Mouse (Mus musculus): ENCODE measurements around the gene 0610030E20Rik.

0610030E20Rik gene

DNA sequence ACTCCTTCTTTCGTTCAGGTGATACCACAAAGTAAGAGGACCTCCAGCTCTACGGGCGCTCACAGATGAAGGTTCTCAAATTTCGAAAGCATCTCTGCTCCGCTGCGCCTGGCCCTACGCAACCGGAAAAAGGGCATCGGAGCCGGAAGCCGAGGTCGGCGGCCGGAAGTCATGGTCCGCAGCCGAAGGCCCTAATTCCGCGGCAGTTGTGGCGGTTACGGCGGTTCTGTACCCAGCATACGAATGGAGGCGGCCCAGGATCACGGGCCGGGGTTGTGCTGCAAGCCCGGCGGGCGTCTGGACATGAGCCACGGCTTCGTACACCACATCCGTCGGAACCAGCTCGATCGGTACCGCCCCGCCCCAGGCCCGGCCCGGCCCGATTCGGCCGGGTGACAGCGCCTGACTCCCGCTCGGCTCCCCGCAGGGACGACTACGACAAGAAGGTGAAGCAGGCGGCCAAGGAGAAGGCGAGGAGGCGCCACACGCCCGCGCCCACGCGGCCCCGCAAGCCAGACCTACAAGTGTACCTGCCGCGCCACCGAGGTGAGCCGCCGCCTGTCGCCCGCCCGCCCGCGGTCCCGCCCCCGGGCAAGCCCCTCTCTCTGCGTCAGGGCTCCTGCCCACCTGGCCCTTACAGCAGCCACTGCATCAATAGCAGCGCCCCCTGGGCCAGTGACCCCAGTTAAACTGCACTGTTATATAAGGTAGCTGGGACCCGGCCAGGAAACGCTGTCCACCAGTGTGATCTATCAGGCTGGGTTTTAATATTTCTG is at the start of gene 0610030E20Rik:
Gene 0610030E20Rik (plus strand): TSS at position 152 of the 776 bp plus-strand sequence.
- DNase-seq = peak; percentile 81 to 82

DNA sequence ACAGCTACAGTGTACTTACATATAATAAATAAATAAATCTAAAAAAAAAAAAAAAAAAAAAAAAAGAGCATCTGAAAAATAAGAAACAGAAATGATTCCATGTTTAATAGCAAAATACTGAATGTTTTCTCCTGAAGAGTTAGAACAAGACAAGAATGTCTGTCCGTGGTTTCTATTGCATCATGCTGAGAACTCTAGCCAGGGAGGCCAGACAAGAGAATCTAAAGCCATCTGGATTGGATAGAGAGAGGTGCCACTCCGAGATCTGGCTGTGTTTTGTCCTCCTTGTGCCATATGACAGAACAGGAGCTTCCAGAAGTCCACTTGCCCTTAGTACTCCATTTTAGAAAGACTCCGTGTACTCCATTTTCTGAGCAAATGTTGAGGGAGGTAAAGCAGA is 49.3 kb upstream of the 0610030E20Rik start:
- DNase-seq = no peak

DNA sequence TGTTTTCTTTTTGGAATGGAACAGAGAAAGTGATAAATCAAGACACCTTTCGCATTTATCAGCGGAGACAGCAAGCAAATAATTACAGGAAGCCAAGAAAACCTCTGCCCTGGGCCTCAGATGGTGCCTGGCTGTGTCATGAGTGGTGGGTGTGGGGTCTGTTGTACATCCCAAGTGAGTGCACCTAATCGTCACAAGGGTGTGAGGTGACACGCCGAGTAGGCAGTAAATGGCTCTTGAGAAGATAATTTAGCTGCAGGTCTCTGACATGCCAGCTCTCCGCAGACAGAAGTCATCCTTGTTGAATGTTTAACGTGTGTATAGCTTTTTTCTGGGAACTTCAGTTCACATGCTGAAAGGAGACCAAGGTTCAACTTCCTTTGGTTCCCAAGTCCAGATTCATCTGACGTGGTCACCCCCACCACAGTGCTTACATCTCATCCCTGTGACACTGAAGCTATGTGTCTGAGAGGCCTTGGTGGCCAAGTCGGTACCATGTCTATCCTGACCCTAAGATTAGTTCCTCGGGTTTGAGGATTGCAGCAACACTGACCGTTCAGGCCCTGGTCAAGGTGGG is 44.7 kb upstream of the 0610030E20Rik start:
- no peak for DNase-seq

DNA sequence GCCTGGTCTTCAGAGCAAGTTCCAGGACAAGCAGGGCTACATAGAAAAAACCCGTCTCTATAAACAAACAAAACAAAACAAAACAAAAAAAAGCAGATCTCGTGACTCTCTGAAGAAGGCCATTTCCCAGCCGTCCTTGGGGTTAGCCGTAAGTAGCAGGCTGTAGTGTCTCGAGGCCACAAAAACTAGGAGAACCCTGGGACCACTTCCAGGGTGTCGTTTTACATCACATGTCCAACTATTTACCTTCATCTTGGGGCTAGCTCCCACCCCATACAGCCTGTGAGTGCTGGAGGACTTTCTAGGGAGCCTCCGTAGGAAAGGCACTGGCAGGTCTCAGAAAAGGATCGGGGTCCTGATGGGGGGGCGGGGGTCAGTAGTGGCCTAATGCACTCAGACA is 43.6 kb upstream of the 0610030E20Rik start:
- DNase-seq = peak in 1 of 2 experiments; percentile 37

DNA sequence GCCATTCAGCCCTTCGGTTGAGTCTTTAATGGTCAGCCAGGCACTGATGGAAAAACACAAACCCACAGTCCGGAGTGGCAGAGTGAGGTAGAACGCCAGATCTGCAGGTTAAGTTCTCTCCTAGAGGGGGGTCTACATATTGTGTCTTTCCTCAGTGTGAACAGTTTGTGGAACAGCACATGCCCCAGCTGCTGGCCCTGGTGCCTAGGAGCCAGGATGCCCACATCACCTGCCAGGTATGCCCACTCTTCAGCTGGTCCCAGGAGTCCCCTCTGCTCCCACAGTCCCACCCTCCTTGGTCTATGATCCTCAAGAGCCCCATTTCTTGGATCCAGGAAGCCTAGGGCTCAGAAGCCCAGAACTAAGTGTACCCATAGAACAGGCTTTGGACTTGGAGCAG is 34.9 kb upstream of the 0610030E20Rik start:
- DNase-seq = no peak

DNA sequence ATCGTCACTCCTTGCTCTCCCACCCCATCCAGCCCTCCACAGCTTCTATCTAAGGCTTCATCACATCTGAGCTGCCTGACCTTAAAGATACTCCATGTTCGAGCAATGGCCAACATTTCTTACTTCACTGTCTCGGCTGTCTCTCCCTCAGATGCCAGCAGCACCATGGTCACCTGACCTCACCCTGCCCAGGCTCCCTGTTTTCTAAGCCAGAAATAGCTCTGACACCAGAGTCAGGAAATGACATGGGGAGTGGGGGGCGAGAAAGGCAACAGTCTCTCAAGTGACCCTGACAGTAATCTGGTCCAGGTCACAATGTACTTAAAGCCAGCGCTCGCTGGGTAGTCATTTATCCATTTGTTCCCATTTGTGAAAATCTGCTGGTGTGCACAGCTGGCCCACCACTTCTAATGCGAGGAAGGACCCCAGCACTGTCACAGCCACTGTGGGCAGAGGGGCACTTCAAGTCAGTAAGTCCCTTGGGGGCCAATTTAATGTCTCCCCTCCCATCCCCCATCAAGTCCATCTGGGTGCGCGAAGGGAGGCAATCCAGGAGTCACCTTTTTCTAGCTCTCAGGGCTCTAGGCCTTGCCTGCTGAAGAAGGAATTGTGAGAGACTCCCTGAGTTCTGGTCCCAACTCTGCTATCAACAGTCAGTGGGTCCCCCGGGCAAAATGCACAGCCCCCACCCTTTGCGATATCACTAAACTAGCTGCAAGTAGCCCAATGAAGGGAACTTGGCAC is 33.8 kb upstream of the 0610030E20Rik start:
- no peak for DNase-seq

DNA sequence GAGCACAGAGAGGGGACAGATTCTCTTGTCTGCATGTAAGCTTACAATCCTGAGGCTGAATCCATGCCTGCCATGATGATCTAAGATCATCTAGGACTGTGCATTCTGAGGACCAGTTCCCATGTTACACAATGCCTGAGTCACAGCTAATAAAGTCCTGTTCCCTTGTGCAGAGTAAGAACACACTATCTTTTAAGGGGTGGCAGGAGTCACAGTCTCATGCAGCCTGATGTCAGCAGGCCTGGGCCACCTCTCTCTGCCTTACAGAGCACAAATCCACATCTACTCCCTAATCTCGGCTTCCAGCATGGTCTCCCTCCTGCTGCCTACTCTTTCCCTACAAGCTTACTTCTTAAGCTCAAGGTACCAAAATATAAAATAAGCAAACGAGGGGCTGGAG is 31.7 kb upstream of the 0610030E20Rik start:
- DNase-seq = no peak

DNA sequence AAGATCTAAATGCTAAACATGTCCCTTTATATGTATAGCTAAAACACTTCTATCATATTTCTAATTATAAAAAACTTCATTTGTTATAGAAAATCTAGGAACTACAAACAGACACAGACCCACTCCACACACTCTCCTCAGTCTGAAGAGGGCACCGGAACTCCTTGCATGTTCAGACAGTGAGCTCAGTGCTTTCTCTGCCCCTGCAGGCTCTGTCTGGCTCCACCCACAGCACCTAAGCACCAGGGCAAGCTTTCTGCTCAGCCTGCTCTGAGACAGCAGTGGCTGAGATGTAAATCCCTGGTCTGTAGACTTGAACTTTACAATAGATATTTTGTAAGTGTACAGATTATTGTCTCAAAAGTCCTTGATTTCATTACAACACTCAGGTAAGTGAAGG is 31.1 kb upstream of the 0610030E20Rik start:
- peak in 1 of 2 experiments; percentile 56 for DNase-seq

DNA sequence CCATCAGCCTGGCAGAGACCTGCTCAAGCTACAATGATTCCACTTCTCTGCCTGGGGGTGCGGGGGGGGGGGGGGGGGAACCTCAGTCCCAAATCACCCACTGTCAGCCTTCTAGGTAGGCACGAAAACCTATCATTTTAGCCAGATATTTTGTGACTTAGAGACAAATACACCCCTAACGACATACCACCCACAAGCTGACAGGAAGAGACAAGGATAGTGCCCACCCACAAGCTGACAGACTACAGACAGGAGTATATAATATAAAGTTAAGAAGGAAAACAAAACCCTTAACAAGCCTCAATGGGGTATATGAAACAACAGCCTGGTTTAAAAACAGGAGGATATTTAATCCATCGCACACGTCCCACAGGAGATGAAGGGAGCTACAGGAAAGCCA is 28.7 kb upstream of the 0610030E20Rik start:
- DNase-seq = no peak

DNA sequence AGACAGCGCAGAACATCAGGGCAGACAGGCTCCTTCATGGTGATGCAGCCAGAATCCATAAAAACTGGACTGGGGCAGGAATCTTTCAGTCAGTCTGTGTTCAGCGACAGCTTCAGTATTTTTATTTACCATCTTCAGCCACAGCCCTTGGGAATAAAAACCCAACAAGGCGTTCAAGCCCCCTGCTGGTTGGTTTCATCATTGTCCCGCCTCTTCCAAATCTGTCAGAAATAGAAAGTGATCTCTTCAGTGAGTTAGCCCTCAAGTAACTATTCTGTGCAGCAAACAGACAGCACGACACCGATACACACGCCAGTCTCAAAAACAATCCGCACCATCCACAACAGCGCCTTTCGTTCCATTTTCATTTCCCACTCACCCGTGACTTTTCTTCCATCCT is 28.1 kb upstream of the 0610030E20Rik start:
- peak; percentile 42 to 73 for DNase-seq

DNA sequence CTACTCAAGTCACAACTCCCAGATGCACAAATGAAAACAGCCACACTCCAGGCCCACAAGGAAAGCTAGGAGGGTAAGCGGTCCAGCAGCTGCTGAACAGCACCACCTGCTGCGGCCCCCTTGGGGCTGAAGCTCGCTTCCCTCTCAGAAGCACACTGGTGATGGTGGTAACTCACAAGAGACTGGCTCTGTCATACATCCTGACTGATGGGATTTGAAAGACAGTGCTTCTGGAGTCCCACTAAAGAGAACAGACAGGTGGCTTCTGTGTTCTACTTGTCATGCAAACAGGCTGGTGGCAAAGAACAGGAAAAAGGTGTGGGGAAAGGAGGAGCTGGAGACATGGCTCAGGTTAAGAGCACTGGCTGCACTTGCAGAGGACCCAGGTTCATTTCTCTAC is 24.2 kb upstream of the 0610030E20Rik start:
- no peak for DNase-seq

DNA sequence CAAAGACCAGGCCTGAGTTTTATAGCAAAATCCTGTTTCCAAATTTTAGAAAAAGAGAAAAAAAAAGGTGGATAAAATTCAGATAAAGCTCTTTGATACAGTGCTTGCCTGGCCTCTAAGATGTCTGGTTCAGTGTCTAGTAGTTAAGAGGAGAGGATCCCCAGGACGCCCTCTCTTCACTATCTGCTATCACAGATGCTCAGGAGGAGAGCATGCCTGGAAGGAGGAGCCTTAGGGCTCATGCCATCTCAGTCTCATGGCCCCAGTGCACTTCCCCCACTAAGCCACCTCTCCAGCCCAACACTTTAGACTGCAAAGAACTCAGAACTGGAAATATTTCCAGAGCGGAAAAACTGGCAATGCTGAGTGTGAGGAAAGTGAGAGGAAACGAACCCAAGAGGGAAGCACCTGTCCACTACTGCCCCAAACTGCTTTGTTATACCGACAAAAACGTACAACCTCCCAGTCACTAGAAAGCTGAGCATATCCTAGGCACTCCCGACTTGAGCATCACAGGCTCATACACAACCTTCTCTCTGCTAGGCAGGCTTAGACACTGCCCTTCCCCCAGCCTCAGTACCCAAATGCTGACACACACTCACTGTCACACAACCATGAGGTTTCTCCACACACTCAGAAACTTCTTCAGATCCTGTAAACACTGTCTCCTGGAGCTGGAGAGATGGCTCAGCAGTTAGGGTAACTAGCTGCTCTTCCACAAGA is 23.2 kb upstream of the 0610030E20Rik start:
- no peak for DNase-seq

DNA sequence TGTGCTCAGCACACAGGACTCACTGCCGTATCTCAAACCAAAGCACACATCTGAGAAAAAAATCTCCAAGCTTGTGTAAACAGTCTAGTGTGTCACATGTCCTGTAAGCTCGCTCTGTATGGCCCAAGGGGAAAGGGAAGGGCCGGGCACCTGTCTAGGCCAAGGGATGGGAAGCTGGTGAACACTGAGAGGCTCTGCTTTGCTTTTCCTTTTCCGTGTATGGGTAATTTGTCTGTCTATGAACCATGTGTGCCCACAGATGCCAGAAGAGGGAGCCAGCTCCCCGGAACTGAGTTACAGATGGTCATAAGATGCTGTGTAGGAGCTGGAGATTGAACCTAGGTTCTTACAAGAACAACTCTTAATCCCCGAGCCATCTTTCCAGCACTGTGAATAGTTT is 20.8 kb upstream of the 0610030E20Rik start:
- DNase-seq = peak in 1 of 2 experiments; percentile 66

DNA sequence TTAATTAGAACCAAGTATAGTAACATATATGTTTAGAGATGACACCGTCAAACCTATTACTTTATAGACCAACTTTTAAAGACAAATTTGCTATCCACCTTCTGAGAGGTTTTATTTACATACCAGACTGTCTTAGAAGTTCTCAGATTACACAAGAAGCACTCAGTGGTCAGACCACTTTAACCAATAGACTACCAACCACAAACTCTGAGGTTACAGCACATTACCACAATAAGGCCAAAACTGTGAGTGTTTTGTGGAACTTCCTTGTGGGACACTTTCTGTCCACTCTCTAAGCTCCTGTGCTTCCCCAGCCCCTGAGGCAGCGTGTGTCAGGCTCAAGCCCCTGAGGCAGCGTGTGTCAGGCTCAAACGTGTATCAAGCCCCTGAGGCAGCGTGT is 18.1 kb upstream of the 0610030E20Rik start:
- DNase-seq = no peak

DNA sequence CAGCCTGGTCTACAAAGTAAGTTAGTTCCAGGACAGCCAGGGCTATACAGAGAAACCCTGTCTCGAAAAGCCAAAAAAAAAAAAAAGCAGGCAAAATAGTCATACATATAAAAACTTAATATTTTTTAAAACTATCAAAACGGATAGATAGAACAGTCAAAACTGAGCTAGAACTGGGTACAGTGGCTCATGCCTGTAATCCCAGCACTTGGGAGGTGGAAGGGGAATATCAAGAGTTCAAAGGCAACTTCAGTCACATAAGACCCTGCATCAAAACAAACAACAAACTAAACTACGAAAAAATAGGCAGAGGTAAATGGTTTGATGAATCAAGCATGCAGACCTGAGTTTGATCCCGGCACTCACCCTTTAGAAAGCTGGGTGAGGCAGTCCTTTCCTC is 17.0 kb upstream of the 0610030E20Rik start:
- DNase-seq = no peak

DNA sequence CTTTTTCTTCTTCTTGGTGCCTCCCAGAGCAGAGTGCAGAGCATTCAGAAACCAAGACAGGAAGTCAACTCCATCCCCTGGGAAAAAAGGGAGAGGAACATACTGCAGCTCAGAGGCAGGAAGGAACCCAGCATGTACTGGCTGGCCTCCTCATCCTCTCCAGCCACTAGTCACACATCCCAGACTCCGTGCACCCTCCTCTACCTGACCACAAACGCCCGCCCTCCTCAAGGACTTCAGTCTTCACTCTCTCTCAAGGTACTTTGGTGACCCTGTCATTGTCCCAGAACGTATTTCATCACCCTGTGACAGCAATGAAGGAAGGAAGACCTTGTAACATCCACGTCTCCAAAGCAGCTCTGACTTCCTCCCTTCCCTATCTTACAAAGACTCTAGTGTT is 14.0 kb upstream of the 0610030E20Rik start:
- no peak for DNase-seq

DNA sequence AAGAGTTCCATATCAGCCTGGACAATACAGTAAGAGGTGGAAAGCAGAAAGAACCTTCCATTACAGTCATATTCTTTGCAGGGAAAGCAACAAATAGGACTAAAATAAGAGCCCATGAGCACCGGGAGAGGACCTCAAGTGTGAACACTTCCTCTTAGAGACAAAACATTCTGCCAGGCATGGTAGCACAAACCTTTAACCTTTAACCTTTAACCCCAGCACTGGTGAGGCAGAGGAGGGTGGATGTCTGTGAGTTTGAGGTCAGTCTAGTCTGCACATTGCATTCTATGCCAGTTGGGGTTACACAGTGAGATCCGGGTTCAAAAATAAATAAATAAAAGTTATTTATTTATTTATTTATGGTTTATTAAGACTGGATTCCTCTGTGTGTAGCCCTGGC is 6.6 kb upstream of the 0610030E20Rik start:
- DNase-seq = no peak

DNA sequence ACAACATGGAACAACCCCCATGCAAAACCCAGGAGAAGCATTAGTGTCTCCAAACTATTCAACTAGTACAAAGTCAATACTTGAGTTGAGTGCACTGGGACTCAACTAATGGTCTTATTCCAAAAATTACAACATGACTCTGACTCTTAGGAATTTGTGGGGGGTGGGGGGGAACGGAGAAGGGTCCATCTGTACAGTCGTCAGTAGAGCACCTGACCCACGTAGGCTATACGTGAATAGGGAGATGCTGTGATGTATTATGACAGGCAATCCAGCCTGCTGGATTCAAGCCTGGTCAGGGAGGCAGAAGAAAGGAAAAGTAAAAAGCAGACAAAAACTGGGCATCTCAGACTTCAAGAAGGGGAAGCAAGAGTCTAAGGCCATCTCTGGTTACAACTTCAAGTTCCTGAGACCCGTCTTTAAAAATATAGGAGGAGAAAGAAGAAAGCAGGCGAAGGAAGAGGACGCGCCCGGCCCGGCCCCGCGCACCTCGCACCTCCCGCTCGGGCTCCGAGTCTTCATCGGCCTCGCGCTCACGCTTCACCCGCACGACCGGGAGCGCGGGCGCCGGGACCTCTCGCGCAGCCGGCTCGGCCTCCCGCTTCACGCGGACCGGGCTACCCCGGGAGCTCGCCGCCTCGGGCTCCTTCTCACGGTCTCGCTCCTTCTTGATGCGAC is 2.6 kb upstream of the 0610030E20Rik start:
- DNase-seq = no peak

DNA sequence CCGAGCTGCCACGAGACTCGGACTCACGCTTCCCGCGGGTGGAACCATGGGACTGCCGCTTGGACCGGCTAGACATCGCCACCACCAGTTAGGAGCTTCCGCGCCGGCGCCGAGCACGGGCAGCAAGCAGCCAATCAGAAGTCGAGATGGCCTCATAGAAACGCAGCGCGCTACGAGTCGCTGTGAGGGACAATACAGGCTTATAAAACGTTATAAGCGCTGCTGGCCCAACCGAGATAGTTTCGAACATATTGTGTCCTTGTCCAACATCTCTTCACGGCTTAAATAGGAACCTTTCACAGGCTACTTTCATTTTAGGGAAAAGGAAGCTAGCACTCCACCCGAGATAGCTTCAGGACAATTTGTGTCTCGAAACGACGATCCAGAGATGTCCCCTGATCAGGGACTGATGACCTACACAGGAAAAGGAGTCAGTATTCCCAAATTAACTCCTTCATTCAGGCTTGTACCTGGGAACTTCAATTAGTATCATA is 2.0 kb upstream of the 0610030E20Rik start, which contains the start of gene Usp39:
Gene Usp39 (minus strand): TSS at position 111 of the 494 bp plus-strand sequence.
- peak; percentile 94 for DNase-seq

DNA sequence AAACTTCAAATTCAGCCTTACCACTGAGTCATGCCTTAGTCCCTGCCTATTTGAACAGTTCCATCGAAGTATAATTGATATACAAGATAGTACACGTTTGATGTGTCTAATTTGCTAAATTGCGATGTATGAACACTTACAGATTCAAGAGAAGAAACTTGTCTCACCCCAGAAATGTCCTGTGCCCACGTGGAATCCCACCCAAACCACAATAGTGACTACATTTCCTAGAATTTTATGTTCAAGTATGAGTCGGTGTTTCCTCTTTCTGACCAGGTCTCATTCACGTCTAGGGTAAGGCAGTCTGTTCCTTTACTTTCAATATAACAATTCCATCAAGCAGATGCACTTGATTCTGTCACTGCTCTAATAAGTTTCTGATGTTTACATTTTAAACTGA is 1.5 kb upstream of the 0610030E20Rik start:
- no peak for DNase-seq

DNA sequence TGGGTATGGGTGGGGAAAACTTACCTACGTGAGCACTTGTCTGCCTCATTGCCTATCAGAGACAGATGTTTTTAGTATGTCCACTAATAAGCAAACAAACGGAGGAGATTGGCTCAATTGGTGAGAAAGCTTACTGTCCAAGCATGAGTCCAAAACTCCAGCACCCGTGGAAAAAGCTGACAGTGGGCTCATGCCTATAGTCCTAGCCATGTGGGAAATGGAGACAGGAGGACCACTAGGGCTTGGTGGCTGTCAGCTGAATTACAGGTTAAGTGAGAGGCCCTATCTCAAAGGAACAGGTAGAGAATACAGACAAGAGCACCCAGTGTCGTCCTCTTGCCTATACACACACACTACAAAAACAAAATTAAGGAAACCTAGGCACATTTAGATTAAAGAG is 856 bp upstream of the 0610030E20Rik start:
- no peak for DNase-seq

DNA sequence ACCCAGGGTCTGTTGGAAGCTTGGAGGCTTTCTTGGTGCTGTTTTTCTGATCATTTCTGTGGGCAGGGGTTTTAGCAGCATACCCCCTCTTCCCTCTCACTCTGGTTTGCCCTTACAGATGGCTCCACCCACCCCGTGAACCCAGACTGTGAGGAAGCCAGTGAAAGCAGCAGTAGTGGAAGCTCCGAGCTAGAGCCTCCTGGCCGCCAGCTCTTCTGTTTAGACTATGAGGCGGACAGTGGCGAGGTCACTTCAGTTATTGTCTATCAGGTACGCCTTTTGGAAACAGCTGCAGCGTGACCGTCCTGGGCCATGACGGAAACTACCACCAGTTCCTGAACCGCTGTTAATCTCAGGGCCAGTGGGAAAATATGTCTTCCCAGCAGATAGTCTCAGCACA is 1.3 kb downstream of the 0610030E20Rik start:
- no peak for DNase-seq

Data from lung, postnatal 4 days (tissue).